Mouse (Mus musculus) spleen, adult 2 months (tissue): Measurements from ENCODE around the gene 1810049J17Rik.

Experiments
- CTCF ChIP-seq: fragments of 200-500 bp; IDR thresholded peaks from 2 replicates; pipeline ENCODE4 v1.5.1; 2011; ENCODE audit warnings: mild to moderate bottlenecking, inconsistent platforms; ENCODE audit not compliant: insufficient read depth, insufficient read length, insufficient replicate concordance; ENCODE audit errors: extremely low read depth
- POLR2A ChIP-seq: fragments of 200-500 bp; IDR thresholded peaks from 2 replicates; pipeline ENCODE4 v1.6.1; 2011; ENCODE audit warnings: low read depth, low read length, inconsistent platforms

GRCm38 (mm10) chr15:12355261-12355660 is 33.6 kb upstream of the 1810049J17Rik start:
- TF ChIP-seq CTCF, result no peak
- TF ChIP-seq POLR2A, result no peak
